Mouse (Mus musculus) common myeloid progenitor, adult 5-6 weeks (primary cell): Measurements from ENCODE around the gene Dvl2. TPM values are rescaled to one million over a fixed set of nuclear protein-coding genes. Genes with fewer than 3 reads are reported as not detected.
A peak's percentile ranks its signal among the peaks of the same experiment; 100 is the strongest.

Experiments
- ATAC-seq: replicated peaks from 2 replicates; pipeline ENCODE4 v1.8.0; 2016; ENCODE audit warnings: low read depth, mild to moderate bottlenecking, moderate TSS enrichment, inconsistent platforms; ENCODE audit not compliant: poor library complexity, severe bottlenecking
- total RNA-seq: library from RNA; stranded (forward); fragments of 200-1000, 187-1606 nt; gene quantifications from 2 replicates; pipeline ENCODE4 v1.2.3, GENCODE M21; 2017

Gene Dvl2
- total RNA-seq, 1 experiment from 2014 or later: 13.1 TPM

DNA sequence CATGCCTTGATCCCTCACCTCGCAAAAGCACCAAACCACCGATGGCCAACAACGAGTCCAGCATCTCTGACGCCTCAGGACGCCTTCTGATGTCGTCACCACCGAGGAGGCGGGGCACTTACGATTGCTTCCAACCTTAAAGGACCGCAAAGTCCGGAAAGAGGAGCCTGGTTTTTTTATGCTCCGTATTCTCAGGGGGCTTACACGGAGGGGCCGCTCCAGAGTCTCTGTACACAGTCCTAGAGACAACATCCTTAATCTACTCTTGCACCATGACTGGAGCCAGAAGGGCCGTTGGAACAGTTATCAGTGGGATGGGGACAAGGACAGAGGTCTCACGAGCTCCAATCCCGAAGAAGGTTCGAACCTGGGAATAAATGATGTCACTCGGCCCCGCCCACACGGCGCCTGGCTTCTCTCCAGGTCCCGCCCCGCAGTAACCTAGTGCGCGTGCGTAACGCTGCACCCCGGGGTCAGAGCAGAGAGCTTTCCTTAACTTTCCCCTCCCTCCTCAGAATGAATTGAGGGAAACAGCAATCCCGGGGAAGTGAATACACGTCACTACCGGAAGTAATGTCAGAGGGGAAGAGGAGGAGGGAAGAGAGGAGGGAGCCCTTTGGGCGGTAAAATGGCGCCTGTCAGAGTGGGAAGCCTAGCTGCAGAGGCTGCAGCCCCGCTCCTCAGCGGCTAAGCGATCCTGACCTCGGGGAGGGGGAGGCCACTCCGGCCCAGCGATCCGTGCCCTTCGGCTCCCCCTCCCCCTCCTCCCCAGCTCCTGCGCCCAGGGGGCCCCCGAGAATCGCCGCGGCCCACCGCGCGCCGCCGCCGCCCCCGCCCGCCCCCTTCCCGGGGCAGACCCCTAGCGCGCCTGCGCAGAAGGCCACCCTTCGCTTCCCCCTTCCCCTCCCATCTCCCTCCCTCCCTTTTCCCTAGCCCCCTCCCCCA is 19.9 kb upstream of the Dvl2 start:
- peak; percentile 91 for ATAC-seq

DNA sequence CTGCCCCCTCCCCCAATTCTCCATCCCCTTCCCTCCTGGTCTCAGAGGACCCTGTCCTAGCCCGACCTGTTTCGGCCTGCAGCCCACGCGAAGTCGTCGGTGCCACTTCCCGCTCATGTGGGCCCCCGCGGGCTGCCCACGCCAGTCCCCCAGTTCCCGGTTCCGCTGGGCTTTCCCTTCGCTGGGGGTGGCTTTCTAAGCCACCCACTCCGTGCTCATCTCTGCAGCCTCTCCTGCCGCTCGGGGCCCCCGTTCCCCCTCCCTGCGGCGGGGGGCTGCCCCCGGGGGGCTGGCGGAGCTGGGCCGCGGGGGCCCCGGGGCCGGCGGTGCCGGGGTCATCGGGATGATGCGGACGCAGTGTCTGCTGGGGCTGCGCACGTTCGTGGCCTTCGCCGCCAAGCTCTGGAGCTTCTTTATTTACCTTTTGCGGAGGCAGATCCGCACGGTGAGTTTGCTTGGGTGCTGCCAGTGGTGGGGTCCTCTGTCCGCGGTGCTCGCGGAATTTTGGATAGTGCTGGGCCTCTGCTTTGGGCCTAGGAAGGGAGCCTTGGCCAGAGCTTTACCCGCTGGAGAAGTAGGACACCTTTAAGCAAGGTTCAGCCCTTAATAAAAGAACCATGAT is 19.1 kb upstream of the Dvl2 start, which contains the start of gene Ctdnep1:
Ctdnep1 (plus strand) TSS at position 16 of the 622 bp plus-strand sequence.
- ATAC-seq: no peak

DNA sequence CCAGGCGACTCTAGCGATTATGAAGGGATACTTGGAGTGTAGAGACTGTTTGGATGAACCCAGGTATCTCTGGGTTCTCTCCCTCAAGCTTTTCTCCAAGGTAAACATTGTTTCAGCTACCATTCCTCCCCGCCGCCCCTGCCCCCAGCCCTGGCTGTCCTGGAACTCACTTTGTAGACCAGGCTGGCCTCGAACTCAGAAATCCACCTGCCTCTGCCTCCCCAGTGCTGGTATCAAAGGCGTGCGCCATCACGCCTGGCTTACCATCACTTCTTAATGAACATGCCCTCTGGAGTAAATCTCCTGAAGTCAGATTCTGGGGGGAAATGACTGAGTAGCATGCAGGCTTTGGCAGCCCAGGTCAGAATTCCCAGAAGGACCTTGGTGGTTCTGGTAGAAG is 18.2 kb upstream of the Dvl2 start, which contains the start of gene Elp5:
Elp5 (minus strand) TSS at position 293 of the 400 bp plus-strand sequence.
- ATAC-seq: no peak

DNA sequence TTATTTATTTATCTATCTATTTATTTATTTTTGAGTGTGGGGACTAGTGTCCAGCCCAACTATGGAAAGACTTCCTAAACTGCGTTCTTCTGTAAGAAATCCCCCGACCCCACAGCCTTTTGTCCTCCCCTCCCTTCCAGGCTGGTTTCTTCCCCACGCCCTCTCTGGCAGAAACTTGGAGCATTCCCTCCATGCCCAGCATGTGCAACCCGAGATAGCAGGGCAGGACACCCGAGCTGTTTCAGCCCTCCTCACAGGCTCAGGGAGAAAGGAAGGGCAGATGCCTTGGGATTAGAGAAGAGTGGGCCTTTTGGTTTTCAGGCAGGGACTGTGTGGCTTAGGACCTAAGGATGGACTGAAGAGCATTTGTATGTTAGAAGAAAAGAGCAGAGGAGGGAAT is 17.5 kb upstream of the Dvl2 start:
- no peak for ATAC-seq

DNA sequence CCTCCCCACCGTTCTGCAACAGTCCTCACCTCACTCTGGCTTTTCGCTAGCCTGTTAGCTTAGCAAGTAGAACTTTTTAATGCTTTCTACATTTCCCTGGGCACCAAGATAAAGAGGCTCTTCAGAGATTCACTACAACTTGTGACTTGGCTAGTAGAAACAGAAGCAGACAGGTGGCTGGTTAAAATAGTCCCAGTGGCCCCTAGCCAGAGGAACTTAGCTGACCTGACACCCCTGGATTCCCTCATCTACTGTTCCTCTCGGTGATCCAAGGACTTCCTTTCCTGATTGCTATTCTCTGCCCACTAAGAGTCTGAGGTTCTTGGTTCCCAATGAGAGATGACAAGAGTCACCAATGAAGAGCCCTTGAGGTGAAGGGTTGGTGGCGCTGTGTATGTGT is 17.0 kb upstream of the Dvl2 start:
- no peak for ATAC-seq

DNA sequence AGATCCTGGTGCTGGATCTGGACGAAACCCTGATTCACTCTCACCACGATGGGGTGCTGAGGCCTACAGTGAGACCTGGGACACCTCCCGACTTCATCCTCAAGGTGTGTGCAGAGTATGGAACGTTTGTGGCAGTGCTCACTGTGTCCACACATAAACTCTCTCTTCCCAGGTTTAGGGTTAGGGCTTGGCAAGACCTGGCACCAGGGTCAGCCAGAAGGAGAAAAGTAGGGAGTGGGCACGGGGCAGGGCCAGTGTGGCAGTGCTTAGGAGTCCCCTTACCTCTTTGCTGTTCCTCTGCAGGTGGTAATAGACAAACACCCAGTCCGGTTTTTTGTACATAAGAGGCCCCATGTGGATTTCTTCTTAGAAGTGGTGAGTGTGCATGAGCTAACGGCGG is 16.0 kb upstream of the Dvl2 start:
- no peak for ATAC-seq

DNA sequence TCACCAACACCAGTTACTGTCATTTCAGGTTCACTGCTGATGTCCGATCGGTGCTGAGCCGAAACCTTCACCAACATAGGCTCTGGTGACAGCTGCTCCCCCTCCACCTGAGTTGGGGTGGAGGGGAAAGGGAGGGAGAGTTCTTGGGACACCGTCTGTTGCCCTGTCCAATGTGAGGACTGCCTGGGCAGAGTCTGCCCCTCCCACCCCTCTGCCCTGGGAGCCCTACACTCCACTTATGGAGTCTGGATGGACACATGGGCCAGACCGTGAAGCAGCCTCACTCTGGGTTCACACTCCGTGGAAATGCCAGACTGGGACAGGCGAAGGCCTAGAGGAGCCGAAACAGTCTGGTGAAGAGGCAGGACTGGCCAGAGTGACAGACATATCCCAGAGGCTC is 10.4 kb upstream of the Dvl2 start:
- ATAC-seq: no peak

DNA sequence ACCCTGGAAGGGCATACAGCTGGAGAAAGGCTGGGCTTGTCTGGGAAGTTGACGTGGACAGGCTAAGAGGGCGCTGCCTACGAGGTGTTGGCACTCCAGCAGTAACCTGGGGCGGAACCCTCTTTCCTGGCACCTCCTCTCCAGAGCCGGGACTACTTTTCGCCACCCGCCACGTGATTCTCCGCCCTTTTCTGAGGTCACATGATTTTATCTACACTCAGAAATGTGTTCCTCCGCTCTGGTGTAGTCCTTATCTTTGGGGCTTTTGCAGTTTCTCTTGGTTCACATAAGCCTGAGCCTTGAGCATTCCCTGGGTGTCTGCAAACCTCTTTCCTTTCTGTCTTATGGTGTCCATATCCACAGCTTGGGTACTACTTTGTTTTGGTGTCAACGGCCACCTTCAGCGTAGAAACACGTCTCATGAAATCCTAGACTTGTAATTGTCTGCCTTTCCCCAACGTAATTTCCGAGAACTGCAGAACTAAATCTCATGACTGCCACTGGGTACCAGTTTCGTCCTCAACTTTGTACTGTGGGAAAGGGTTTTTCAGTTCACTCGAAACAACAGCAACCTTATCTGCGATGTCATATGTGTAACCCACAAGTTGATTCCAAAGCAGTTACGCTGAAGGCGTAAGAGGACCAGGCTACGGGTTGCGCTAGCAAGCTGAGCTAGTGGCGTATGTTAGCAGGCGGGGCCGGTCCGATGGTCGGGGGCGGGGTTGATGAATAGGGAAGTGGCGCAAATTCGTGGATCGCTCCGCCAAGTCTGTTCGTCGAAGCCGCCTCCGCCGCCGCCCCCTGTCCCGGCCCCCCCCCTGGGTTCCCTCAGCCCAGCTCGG is 9.3 kb upstream of the Dvl2 start, which contains the start of gene Gabarap:
Gabarap (plus strand) TSS at position 294 of the 842 bp plus-strand sequence.
- ATAC-seq: peak; percentile 69

DNA sequence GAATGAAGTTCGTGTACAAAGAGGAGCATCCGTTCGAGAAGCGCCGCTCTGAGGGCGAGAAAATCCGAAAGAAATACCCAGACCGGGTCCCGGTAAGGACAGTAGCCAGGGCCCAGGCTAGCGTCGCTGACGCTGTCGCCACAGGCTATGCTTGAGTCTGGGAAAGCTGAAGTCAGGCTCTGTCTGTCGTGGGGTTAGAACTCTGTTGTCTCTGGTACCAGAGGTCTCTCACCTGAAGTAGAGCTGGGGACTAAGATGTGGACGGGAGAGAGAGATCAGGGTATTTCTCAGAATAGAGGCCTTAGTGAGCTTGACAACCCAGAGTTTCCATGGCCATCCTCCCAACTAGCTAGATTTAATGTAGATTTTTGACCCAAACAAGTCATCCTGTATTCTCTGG is 8.7 kb upstream of the Dvl2 start:
- no peak for ATAC-seq

DNA sequence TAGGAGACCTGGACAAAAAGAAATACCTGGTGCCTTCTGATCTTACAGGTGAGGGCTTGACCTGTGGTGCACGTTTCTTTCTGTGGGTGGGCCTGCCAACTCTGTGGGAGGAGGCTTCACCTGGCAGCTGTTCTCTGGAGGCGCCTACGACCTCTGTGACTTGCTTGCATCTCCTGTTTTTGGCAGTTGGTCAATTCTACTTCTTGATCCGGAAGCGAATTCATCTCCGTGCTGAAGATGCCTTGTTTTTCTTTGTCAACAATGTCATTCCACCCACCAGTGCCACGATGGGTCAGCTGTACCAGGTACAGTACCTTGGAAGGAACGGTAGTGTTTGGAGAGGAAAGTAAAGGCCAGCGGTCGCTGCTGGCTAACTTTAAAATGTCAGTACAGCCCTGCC is 8.0 kb upstream of the Dvl2 start:
- ATAC-seq: no peak

DNA sequence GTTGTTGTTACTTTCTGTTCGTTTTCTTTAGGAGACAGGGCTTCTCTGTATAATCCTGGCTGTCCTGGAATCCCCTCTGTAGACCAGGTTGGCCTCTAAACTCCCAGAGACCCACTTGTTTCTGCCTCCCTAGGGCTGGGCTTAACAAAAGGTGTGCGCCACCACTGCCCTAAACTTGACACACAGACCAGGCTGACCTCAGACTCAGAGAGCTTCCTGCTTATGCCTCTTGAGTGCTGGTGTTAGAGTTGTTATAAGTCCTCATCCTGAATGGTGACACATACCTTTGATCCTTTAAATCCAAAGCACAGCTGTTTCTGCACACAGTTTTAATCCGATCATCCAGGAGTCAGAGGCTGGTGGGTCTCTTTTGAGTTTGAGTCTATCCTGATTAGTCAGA is 7.5 kb upstream of the Dvl2 start:
- no peak for ATAC-seq

DNA sequence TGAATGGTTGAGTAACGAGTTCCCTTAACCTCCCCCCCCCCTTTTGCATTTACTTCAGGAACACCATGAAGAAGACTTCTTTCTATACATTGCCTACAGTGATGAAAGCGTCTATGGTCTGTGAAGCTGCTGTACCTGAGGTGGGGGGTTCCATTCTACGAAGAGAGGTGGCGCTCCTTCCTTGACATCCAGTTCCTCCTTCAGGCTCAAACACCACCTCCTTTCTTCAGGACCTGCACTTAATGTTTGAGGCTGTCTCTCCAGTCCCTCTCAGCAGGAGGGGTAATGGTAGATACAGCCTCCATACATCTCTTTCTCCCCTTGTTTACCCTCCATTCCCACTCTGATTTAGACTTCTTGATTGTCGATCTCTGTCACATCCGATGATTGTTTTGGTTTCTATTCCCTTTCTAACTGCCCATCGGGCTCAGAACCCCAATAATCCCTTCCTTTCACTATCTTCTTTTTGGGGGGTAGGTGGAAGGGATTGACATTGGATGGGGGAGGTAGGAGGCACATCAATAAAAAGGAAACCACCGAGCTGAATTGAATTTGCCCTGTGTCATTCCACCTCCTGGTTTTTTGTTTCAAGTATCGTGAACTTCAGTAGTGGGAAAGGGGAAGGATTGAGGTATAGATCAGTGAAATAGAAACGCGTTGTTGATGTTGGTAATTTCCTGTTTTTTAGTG is 5.8 kb upstream of the Dvl2 start:
- no peak for ATAC-seq

DNA sequence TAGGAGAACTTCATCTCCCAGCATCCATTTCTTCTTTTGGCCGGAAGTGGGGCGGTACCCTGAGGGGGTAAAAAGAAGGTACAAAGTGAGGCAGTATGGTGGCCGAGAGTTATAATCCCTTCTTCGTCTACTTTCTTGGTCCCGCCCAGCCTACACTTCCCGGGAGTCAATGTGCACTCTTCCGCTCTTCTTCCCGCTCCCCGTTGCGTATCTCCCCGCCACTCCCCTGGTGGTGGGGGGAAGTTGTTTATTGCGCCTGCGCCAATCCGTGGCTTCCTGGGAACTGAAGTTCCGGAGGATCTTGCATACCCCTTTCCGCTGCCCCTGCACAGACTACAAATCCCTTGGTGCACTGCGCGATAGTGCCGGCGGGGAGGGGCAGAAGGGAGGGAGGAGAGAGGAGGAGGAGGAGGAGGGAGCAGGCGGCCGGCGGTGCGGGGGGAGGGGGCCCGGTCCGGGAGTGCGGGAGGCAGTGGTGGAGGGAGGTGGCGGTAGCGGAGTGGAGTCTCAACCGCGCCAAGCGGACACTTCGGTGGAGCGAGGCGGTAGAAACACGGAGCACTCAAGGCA is 4.9 kb upstream of the Dvl2 start, which contains the start of gene Phf23:
Phf23 (plus strand) TSS at position 387 of the 570 bp plus-strand sequence.
- peak; percentile 70 for ATAC-seq

DNA sequence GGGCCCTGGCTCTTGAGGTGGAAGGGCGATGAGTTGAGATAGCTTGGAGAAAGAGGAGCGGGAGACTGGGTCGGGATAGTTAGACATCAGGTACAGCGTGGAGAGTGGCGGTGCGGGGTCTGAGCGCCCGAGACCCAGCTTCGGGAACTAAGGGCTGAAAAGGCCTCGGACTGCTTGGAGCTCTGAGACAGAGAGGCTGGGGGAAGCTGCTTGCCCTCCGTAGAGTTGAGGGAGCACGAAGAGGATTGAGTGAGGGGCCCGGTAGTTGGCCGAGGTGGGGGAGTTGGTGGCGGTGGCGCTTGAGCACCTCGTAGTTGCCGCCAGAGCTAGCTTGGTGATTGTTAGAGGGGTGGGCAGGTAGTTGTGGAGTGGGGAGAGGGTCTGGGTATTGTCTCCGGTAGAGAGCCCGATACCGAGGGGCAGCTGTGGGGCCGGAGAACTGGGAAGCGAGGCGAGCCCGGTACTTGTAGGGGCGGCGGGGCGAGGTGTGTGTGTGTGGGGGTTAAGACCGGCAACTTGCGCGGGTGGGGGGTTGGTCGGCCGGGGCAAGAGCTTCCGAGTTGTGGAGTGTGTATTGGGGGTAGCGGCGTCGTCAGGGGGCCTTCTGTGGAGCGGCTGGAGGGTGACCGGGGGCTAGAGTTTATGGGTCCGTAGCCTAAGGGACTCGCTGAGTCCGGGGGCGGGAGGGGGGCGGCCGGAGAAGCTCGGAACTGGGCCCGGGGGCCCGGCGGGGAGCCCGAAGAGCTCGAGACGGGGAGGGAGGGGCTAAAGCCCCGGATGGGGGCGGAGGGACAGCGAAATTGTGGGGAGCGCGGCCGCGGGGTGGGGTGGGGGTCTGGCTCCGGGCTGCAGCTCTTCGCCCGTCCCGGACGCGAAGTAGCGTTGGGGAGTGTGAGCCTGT is 4.0 kb upstream of the Dvl2 start:
- ATAC-seq: no peak

DNA sequence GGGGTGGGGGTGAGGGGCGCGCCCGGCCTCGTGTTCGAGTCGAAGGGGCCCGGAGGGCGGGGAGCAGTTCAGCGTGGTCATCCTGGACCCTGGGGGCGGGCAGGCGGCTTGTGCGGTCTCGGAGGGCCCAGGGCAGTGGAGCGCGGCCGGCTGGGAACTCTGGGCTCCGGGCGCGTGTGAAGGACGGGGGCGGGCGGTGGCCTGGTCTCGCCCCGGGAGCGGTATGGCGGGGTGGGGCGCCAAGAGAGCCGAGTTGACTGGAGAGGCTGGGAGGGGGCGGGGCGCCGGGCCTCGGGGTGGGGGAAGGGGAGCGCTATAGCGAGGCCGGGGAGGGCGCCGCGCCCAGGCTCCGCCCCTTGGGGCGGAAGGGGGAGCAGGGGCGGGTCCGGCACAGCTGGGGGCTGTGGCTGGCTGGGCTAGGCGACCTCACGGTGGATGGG is 3.3 kb upstream of the Dvl2 start:
- 0 out of 2 replicates have a peak, but pooled peaks have one; percentile 9 for ATAC-seq

DNA sequence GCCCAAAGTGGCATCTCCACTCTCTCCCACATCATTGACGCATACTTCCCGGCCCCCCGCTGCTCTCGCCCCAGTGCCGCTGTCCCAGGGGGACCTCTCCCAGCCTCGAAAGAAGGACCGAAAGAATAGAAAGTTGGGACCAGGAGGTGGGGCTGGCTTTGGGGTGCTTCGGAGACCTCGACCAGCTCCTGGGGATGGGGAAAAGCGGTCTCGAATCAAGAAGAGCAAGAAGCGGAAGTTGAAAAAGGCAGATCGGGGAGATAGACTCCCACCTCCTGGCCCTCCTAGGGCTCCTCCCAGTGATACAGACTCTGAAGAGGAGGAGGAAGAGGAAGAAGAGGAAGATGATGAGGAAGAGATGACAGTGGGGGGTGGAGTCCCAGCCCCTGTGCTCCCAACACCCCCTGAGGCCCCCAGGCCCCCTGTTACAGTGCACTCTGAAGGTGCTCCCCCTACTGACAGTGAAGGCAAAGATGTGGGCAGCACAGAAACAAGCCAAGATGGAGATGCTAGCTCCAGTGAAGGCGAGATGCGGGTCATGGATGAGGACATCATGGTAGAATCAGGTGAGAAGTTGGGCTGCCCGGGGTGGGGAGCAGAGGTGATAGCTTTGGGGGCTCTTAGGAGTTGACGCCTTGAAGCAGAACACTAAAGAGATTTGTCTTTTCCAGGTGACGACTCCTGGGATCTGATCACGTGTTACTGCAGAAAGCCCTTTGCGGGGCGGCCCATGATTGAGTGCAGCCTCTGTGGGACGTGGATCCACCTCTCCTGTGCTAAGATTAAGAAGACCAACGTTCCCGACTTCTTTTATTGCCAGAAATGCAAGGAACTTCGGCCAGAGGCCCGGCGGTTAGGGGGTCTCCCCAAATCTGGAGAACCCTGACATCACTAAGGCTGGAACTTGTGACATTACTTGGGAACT is 1.6 kb upstream of the Dvl2 start:
- no peak for ATAC-seq

DNA sequence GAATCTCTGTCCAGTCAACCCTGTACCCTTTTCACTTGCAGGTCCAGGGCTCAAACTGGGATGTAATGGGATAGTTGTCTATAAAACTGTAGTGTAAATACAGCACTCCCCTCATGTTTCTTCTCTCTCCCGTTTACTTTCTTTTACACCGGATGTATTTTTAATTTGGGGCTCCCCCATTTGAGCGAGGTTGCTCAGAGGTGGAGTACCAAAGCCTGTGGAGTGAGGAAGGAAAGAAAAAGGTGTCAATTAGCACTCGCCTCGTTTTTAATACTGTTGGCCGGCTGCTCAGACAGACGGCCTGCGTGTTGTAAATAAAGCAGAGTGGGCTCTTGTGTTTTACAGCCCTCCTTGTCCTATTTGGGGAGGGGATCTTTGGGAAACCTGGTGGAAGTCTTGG is 729 bp upstream of the Dvl2 start:
- no peak for ATAC-seq
